ENCODE assay signal across 19 mouse cellular contexts in the genomic region with DNA sequence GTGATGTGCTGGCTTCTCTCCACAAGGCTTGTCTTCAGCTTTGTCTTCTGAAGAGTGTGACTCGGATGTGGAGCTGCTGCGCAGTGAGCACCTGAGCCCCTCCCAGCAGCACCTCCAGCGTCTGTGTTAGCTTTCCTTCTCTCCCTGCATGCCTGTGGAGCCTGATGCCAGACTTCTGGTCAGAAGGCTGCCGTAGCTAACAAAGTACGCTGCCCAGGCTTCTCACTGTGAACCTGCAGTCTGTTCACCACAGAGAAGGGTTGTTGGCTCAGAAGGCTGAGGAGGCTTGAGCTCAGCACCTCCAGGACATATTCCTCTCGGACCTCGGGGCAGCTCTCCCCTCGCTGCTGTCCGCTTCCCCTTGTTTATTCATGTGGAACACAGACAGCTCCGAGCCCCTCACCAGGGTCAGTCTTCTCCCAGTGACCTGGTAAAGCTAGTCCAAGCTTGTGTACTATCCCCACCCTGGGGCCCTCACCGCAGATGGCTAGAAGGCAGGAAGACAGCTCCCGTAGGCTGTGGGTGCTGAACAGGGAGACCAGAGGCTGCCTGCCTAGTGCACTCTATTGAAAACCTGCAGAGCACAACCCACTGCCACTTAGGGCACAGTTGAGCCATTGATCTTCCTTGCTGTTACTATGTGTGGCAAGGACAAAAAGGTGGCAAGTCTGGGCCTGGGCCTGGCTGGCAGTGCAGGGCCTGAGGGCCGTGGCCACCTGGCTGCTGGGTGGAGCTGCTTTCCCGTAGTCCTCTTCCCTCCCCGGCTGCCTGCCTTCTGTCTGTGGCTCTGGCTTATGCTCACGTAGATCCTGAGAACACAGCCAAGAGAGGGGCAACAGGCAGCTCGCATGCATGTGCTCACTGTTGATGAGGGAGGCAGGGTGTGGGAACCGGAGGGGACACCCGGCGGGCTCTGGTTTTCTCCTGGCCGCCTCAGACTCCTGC. TPM values are rescaled to one million over a fixed set of nuclear protein-coding genes. Genes with fewer than 3 reads are reported as not detected.
DNase-seq lines count a peak whose midpoint lies in the region; ATAC-seq and TF ChIP-seq lines count a peak whose summit lies in the region.
"Had no signal": no experiment of that assay in that cellular context is flagged by ENCODE, and none has a peak within 500 bp of the region (broad histone marks: within the 10 kb centered on the region; RNA-seq: fewer than 3 reads in every experiment).

No protein-coding gene starts in this region.

- H3K9me3 ChIP-seq in liver, embryonic 14.5 days (ENCODE audit: control insufficient read depth, low read length): no peaks in the 10 kb centered on the region
- no peaks in the 10 kb centered on the region for H3K9me3 ChIP-seq in liver, postnatal 0 days (ENCODE audit: low read length)
- no peaks in the 10 kb centered on the region for H3K9me3 ChIP-seq in stomach, postnatal 0 days (ENCODE audit: control insufficient read depth, low read length)
- no peaks in the 10 kb centered on the region for H3K9me3 ChIP-seq in midbrain, postnatal 0 days (ENCODE audit: low read length)
- H3K9me3 ChIP-seq: forebrain, embryonic 15.5 days; hindbrain, embryonic 12.5 days; megakaryocyte, embryonic 14.5 days; neural tube, embryonic 12.5 days; stomach, embryonic 15.5 days had no signal

- WGBS in kidney, adult 2 months: 60% methylated on average over 21 of the region's 21 CpGs
- WGBS in liver, embryonic 14.5 days (ENCODE audit: insufficient replicate concordance): 88% methylated on average over 21 of the region's 21 CpGs
- 92% methylated on average over 21 of the region's 21 CpGs for WGBS in liver, postnatal 0 days (ENCODE audit: insufficient replicate concordance)
- 77% methylated on average over 21 of the region's 21 CpGs for WGBS in stomach, postnatal 0 days
- 90% methylated on average over 21 of the region's 21 CpGs for WGBS in midbrain, postnatal 0 days

- no peaks in the 10 kb centered on the region for H3K27me3 ChIP-seq in kidney, adult 2 months (replicated peaks; ENCODE audit: control insufficient read depth, insufficient read depth, low read length)
- H3K27me3 ChIP-seq in liver, embryonic 14.5 days (ENCODE audit: control insufficient read depth, insufficient read depth, low read length): no peaks in the 10 kb centered on the region
- H3K27me3 ChIP-seq in liver, postnatal 0 days (ENCODE audit: insufficient read depth, low read length): no peaks in the 10 kb centered on the region
- H3K27me3 ChIP-seq in stomach, postnatal 0 days (ENCODE audit: control insufficient read depth, insufficient read depth, low read length): no peaks in the 10 kb centered on the region
- H3K27me3 ChIP-seq in midbrain, postnatal 0 days (ENCODE audit: insufficient read depth, low read length): no peaks in the 10 kb centered on the region
- H3K27me3 ChIP-seq: forebrain, embryonic 15.5 days; hindbrain, embryonic 12.5 days; megakaryocyte, embryonic 14.5 days; neural tube, embryonic 12.5 days; stomach, embryonic 15.5 days had no signal

- 0 out of 2 replicates have a peak, but pooled peaks cover 1% of the 10 kb centered on the region for H3K36me3 ChIP-seq in kidney, adult 2 months (ENCODE audit: control insufficient read depth, insufficient read depth, low read length)
- peaks cover 37% of the 10 kb centered on the region for H3K36me3 ChIP-seq in liver, embryonic 14.5 days (replicated peaks; ENCODE audit: control insufficient read depth, insufficient read depth, low read depth)
- H3K36me3 ChIP-seq in liver, postnatal 0 days (replicated peaks; ENCODE audit: insufficient read depth, low read length): peaks cover 75% of the 10 kb centered on the region
- peaks cover 8% of the 10 kb centered on the region; the same call in 1 of the 2 replicates for H3K36me3 ChIP-seq in stomach, postnatal 0 days (ENCODE audit: control insufficient read depth, insufficient read depth, low read length)
- peaks cover 50% of the 10 kb centered on the region for H3K36me3 ChIP-seq in midbrain, postnatal 0 days (ENCODE audit: insufficient read depth, low read length)

- no peak for TF ChIP-seq CTCF in kidney, adult 2 months (conservative IDR thresholded peaks at IDR 0.05; ENCODE audit: insufficient read depth, insufficient read length, low read depth, low read length)
- TF ChIP-seq CTCF in liver, embryonic 14.5 days (IDR thresholded peaks at IDR 0.05; ENCODE audit: low read depth): peak; percentile 9; the same call in 1 of the 2 replicates
- no peak for TF ChIP-seq CTCF in liver, postnatal 0 days (IDR thresholded peaks at IDR 0.05; ENCODE audit: low read depth)
- TF ChIP-seq CTCF in stomach, postnatal 0 days (IDR thresholded peaks at IDR 0.05; ENCODE audit: low read depth): no peak
- no peak for TF ChIP-seq CTCF in midbrain, postnatal 0 days (IDR thresholded peaks at IDR 0.05)

- no peak for ATAC-seq in liver, embryonic 14.5 days (ENCODE audit: insufficient read depth)
- no peak for ATAC-seq in liver, postnatal 0 days
- ATAC-seq in stomach, postnatal 0 days (ENCODE audit: low FRiP score, low TSS enrichment): peak; percentile 25; the same call in 1 of the 2 replicates
- ATAC-seq in midbrain, postnatal 0 days (ENCODE audit: low FRiP score): no peak
- ATAC-seq: forebrain, embryonic 15.5 days had no signal

- TF ChIP-seq POLR2A in kidney, adult 2 months (IDR thresholded peaks at IDR 0.05; ENCODE audit: low read depth, low read length): no peak

- DNase-seq in kidney, adult 2 months: no peak
- no peak for DNase-seq in kidney, adult 11 months
- no peak for DNase-seq in liver, embryonic 14.5 days (ENCODE audit: low read depth in 3 of 3, low spot score in 3 of 3)
- no peak for DNase-seq in liver, postnatal 0 days
- DNase-seq in cerebellum, postnatal 14 days: peak; percentile 76 to 79
- DNase-seq in stomach, postnatal 0 days (ENCODE audit: low spot score): no peak
- no peak for DNase-seq in midbrain, postnatal 0 days (ENCODE audit: low spot score)
- DNase-seq in natural killer cell, adult 2 months (ENCODE audit: low spot score in 2 of 2): no peak
- DNase-seq: adrenal gland, postnatal 36 days; heart, adult 18-20 months; lung, postnatal 14 days; spleen, adult 18-20 months had no signal

- no peak overlapping the region for H3K4me3 ChIP-seq in kidney, adult 2 months (ENCODE audit: insufficient read depth, low read depth, low read length)
- H3K4me3 ChIP-seq in liver, embryonic 14.5 days (ENCODE audit: insufficient read depth in 1 of 2, low read depth in 2 of 2, low read length in 2 of 2): no peak overlapping the region
- H3K4me3 ChIP-seq in liver, postnatal 0 days (ENCODE audit: low read depth, low read length): no peak overlapping the region
- H3K4me3 ChIP-seq in stomach, postnatal 0 days (ENCODE audit: low read depth, low read length): no peak overlapping the region
- no peak overlapping the region for H3K4me3 ChIP-seq in midbrain, postnatal 0 days (ENCODE audit: low read depth, low read length)
- H3K4me3 ChIP-seq: erythroblast, embryonic 14.5 days; forebrain, embryonic 15.5 days; hindbrain, embryonic 12.5 days; megakaryocyte, embryonic 14.5 days; neural tube, embryonic 12.5 days; stomach, embryonic 15.5 days had no signal

- no peak overlapping the region for H3K4me2 ChIP-seq in liver, embryonic 14.5 days (ENCODE audit: low read depth)
- no peak overlapping the region for H3K4me2 ChIP-seq in liver, postnatal 0 days (ENCODE audit: low read depth, low read length)
- no peak overlapping the region for H3K4me2 ChIP-seq in stomach, postnatal 0 days (replicated peaks; ENCODE audit: low read depth)
- H3K4me2 ChIP-seq in midbrain, postnatal 0 days (ENCODE audit: low read depth, low read length, poor library complexity, severe bottlenecking): no peak overlapping the region
- H3K4me2 ChIP-seq: forebrain, embryonic 15.5 days; hindbrain, embryonic 12.5 days; neural tube, embryonic 12.5 days; stomach, embryonic 15.5 days had no signal

- H3K9ac ChIP-seq in liver, embryonic 14.5 days (replicated peaks): no peak overlapping the region
- no peak overlapping the region for H3K9ac ChIP-seq in liver, postnatal 0 days (replicated peaks)
- H3K9ac ChIP-seq in stomach, postnatal 0 days (ENCODE audit: low read length): no peak overlapping the region
- H3K9ac ChIP-seq in midbrain, postnatal 0 days (replicated peaks; ENCODE audit: low read length, poor library complexity, severe bottlenecking): no peak overlapping the region
- H3K9ac ChIP-seq: forebrain, embryonic 15.5 days; hindbrain, embryonic 12.5 days; neural tube, embryonic 12.5 days; stomach, embryonic 15.5 days had no signal

- no peaks in the 10 kb centered on the region; the same call in 1 of the 2 replicates for H3K4me1 ChIP-seq in kidney, adult 2 months (ENCODE audit: control insufficient read depth, insufficient read depth, low read length)
- H3K4me1 ChIP-seq in liver, embryonic 14.5 days (replicated peaks; ENCODE audit: control insufficient read depth in 2 of 2, insufficient read depth in 2 of 2, low read length in 1 of 2): peaks cover 22 to 25% of the 10 kb centered on the region in 2 experiments
- peaks cover 19% of the 10 kb centered on the region for H3K4me1 ChIP-seq in liver, postnatal 0 days (ENCODE audit: insufficient read depth)
- H3K4me1 ChIP-seq in stomach, postnatal 0 days (replicated peaks; ENCODE audit: control insufficient read depth, insufficient read depth): no peaks in the 10 kb centered on the region
- H3K4me1 ChIP-seq in midbrain, postnatal 0 days (ENCODE audit: insufficient read depth, low read length): no peaks in the 10 kb centered on the region
- H3K4me1 ChIP-seq: forebrain, embryonic 15.5 days; hindbrain, embryonic 12.5 days; neural tube, embryonic 12.5 days; stomach, embryonic 15.5 days had no signal

- TF ChIP-seq EP300 in liver, embryonic 14.5 days (IDR thresholded peaks at IDR 0.05; ENCODE audit: low read depth): no peak
- TF ChIP-seq EP300 in liver, postnatal 0 days (IDR thresholded peaks at IDR 0.05; ENCODE audit: low read depth): no peak
- no peak for TF ChIP-seq EP300 in stomach, postnatal 0 days (optimal IDR thresholded peaks at IDR 0.05)

- H3K27ac ChIP-seq in kidney, adult 2 months (ENCODE audit: insufficient read depth, low read depth, low read length): peak overlapping the region; percentile 63
- H3K27ac ChIP-seq in liver, embryonic 14.5 days: no peak overlapping the region
- no peak overlapping the region for H3K27ac ChIP-seq in liver, postnatal 0 days (ENCODE audit: low read depth)
- 0 out of 2 replicates have a peak overlapping the region, but pooled peaks have one; percentile 24 for H3K27ac ChIP-seq in stomach, postnatal 0 days (replicated peaks)
- no peak overlapping the region for H3K27ac ChIP-seq in midbrain, postnatal 0 days (ENCODE audit: low read depth, low read length)
- H3K27ac ChIP-seq: forebrain, embryonic 15.5 days; hindbrain, embryonic 12.5 days; kidney, postnatal 0 days; neural tube, embryonic 12.5 days; stomach, embryonic 15.5 days had no signal

RNA-seq across cellular contexts. Expression of a gene that starts 28.1 kb away (rescaled TPM):
- 226 and 357 TPM in 2 replicates for polyA plus RNA-seq in kidney, adult 2 months (2012; rRNA removed)
- 13.9 and 18.1 TPM in 2 replicates for polyA plus RNA-seq in liver, embryonic 14.5 days (2012; rRNA removed)
- polyA plus RNA-seq in liver, embryonic 14.5 days (2014; fragmentation: Nextera tagmentation; extraction: Ambion mirVana): 8.7 and 9.1 TPM in 2 replicates
- 7.5 and 9.3 TPM in 2 replicates for polyA plus RNA-seq in liver, postnatal 0 days (2015; fragmentation: Nextera tagmentation; extraction: Ambion mirVana)
- 10.4 and 11.8 TPM in 2 replicates for polyA plus RNA-seq in stomach, postnatal 0 days (2015; fragmentation: Nextera tagmentation; extraction: Ambion mirVana)
- 30.6 and 36.2 TPM in 2 replicates for total RNA-seq in midbrain, postnatal 0 days (2014; rRNA removed)
- polyA plus RNA-seq in midbrain, postnatal 0 days (2015; fragmentation: Nextera tagmentation; extraction: Ambion mirVana): 17.9 TPM in 2 replicates

RNA-seq across cellular contexts. Expression of a gene that starts 42.8 kb away (rescaled TPM):
- polyA plus RNA-seq in kidney, adult 2 months (2012; rRNA removed): 97.9 and 98.2 TPM in 2 replicates
- polyA plus RNA-seq in liver, embryonic 14.5 days (2012; rRNA removed): 21.7 and 23.9 TPM in 2 replicates
- 25.8 and 28.4 TPM in 2 replicates for polyA plus RNA-seq in liver, embryonic 14.5 days (2014; fragmentation: Nextera tagmentation; extraction: Ambion mirVana)
- polyA plus RNA-seq in liver, postnatal 0 days (2015; fragmentation: Nextera tagmentation; extraction: Ambion mirVana): 39.5 and 44.0 TPM in 2 replicates
- polyA plus RNA-seq in stomach, postnatal 0 days (2015; fragmentation: Nextera tagmentation; extraction: Ambion mirVana): 44.6 and 47.6 TPM in 2 replicates
- total RNA-seq in midbrain, postnatal 0 days (2014; rRNA removed): 78.2 and 83.4 TPM in 2 replicates
- polyA plus RNA-seq in midbrain, postnatal 0 days (2015; fragmentation: Nextera tagmentation; extraction: Ambion mirVana): 84.2 and 84.9 TPM in 2 replicates

RNA-seq across cellular contexts. Expression of a gene that starts 43.1 kb away (rescaled TPM):
- polyA plus RNA-seq in kidney, adult 2 months (2012; rRNA removed): 26.5 and 31.5 TPM in 2 replicates
- polyA plus RNA-seq in liver, embryonic 14.5 days (2012; rRNA removed): 7.6 and 8.6 TPM in 2 replicates
- 6.8 and 7.5 TPM in 2 replicates for polyA plus RNA-seq in liver, embryonic 14.5 days (2014; fragmentation: Nextera tagmentation; extraction: Ambion mirVana)
- 4.7 and 4.9 TPM in 2 replicates for polyA plus RNA-seq in liver, postnatal 0 days (2015; fragmentation: Nextera tagmentation; extraction: Ambion mirVana)
- polyA plus RNA-seq in stomach, postnatal 0 days (2015; fragmentation: Nextera tagmentation; extraction: Ambion mirVana): 9.4 and 11.3 TPM in 2 replicates
- 39.2 and 41.5 TPM in 2 replicates for total RNA-seq in midbrain, postnatal 0 days (2014; rRNA removed)
- 27.6 and 29.9 TPM in 2 replicates for polyA plus RNA-seq in midbrain, postnatal 0 days (2015; fragmentation: Nextera tagmentation; extraction: Ambion mirVana)

Comparison
In these comparisons a context has a peak if more than half of its experiments do, and no peak if none do; other contexts are left out.
1. DNase-seq: peak in cerebellum, postnatal 14 days (2 of 2); none in kidney, adult 2 months (single experiment), kidney, adult 11 months (single experiment), liver, embryonic 14.5 days (0 of 3), liver, postnatal 0 days (single experiment), stomach, postnatal 0 days (single experiment), midbrain, postnatal 0 days (single experiment) and natural killer cell, adult 2 months (0 of 2).
2. H3K27ac ChIP-seq: peak in kidney, adult 2 months (single experiment) and stomach, postnatal 0 days (single experiment); none in liver, embryonic 14.5 days (single experiment), liver, postnatal 0 days (single experiment) and midbrain, postnatal 0 days (single experiment).
3. RNA of a gene that starts 28.1 kb away (polyA plus RNA-seq): 226 to 357 TPM in kidney, adult 2 months; 17.9 TPM in midbrain, postnatal 0 days, 8.7 to 18.1 TPM in liver, embryonic 14.5 days, 10.4 to 11.8 TPM in stomach, postnatal 0 days and 7.5 to 9.3 TPM in liver, postnatal 0 days; every median in the first group is over 10 times any median in the second.